In genomic region chr6:54138157-54138556, GRCm38 (mm10) we compare ENCODE assay signal across 34 mouse cellular contexts.
"Had no signal": no experiment of that assay in that cellular context is flagged by ENCODE, and none has a peak within 500 bp of the region (broad histone marks: within the 10 kb centered on the region; RNA-seq: fewer than 3 reads in every experiment).

No protein-coding gene starts in this region.

- DNase-seq: heart, postnatal 10 days; heart, postnatal 14 days; heart, postnatal 36 days; heart, postnatal 4 days; kidney, adult 11 months; kidney, adult 18-20 months; kidney, adult 2 months; kidney, adult 8-10 months; kidney, adult 9 months; kidney, postnatal 10 days; kidney, postnatal 14 days; kidney, postnatal 25 days; kidney, postnatal 36 days; kidney, postnatal 4 days; layer of hippocampus, adult 9-11 months; layer of hippocampus, postnatal 36 days had no signal

- H3K27me3 ChIP-seq: heart, embryonic 12.5 days; heart, embryonic 13.5 days; heart, embryonic 15.5 days; hindbrain, embryonic 12.5 days; hindbrain, embryonic 15.5 days; intestine, embryonic 15.5 days; kidney, embryonic 15.5 days had no signal

- H3K4me1 ChIP-seq: heart, embryonic 12.5 days; heart, embryonic 15.5 days; hindbrain, embryonic 12.5 days; kidney, embryonic 15.5 days had no signal

- H3K27ac ChIP-seq: heart, embryonic 13.5 days; heart, embryonic 15.5 days; hindbrain, embryonic 10.5 days; hindbrain, embryonic 12.5 days; hindbrain, embryonic 13.5 days; hindbrain, embryonic 14.5 days; hindbrain, embryonic 15.5 days; hindbrain, postnatal 0 days; intestine, embryonic 15.5 days; kidney, embryonic 15.5 days; kidney, postnatal 0 days; layer of hippocampus, adult 2 months; left cerebral cortex, adult 2 months had no signal

- ATAC-seq: hindbrain, embryonic 16.5 days; hindbrain, postnatal 0 days; inflammation-experienced regulatory T-cells, adult 6 months; intestine, embryonic 15.5 days; intestine, embryonic 16.5 days; intestine, postnatal 0 days had no signal

- H3K4me3 ChIP-seq: heart, embryonic 12.5 days; heart, embryonic 13.5 days; heart, embryonic 15.5 days; hindbrain, embryonic 10.5 days; hindbrain, embryonic 12.5 days; hindbrain, embryonic 13.5 days; hindbrain, embryonic 15.5 days; intestine, embryonic 15.5 days; kidney, embryonic 15.5 days; layer of hippocampus, adult 2 months; left cerebral cortex, adult 2 months had no signal
